Mouse (Mus musculus) gastrocnemius, postnatal 14 days (tissue): ENCODE results near the gene Sit1. TPM values are rescaled to one million over a fixed set of nuclear protein-coding genes. Genes with fewer than 3 reads are reported as not detected.

Experiments
- DNase-seq: peaks from one replicate; pipeline ENCODE4 v3.0.0; 2021; ENCODE audit warnings: mixed read lengths
- intact Hi-C: fragments of 180-260 bp; cut with DNase I; formaldehyde crosslinking; loops from one replicate; pipeline ENCODE4 v1.15.1; 2025; ENCODE audit warnings: low total_unique reads
- long read RNA-seq, 2 experiments: library from polyadenylated mRNA; stranded (forward); transcript quantifications; one replicate each; pipeline ENCODE4 v2.0.0; 2021
- total RNA-seq, 2 experiments: library from RNA; stranded (reverse); gene quantifications; 2 replicates each; pipeline ENCODE4 v1.2.3; 2021

The Sit1 gene
- total RNA-seq = not detected
- long read RNA-seq, experiment 1 = 0 reads
- long read RNA-seq, experiment 2 = 0 reads

- DNase-seq = no peak
- intact Hi-C loops = loop anchor here (5.0 kb wide), 1 partner anchor 46 kb away; no protein-coding TSS in a partner anchor
These were observed at the start of gene Sit1 for GRCm38 (mm10) chr4:43483535-43484091. Gene Sit1, minus strand, starts transcription at chr4:43483734.

DNA sequence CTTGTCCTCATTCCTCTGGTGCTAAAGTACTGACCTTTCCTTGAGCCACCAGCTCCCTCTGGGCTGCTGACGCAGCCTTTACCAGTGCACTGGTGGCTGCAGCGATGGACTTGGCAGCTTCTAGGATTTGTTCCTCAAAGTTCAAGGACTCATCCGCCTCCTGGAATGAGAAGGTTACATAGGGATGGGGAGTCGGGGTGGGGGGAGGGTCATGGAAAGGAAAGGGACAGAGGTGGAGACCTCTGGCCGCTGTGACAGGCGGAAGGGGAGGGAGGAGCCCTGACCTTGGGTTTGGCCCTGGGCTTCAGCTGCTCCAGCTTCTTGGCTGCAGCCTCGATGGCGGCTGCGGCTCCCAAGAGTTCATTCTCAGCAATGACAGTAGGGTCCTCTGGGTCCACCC, 49.7 kb upstream of the Sit1 start:
- intact Hi-C loops = loop anchor here (5.0 kb wide), 1 partner anchor 94 kb away; no protein-coding TSS in a partner anchor

DNA sequence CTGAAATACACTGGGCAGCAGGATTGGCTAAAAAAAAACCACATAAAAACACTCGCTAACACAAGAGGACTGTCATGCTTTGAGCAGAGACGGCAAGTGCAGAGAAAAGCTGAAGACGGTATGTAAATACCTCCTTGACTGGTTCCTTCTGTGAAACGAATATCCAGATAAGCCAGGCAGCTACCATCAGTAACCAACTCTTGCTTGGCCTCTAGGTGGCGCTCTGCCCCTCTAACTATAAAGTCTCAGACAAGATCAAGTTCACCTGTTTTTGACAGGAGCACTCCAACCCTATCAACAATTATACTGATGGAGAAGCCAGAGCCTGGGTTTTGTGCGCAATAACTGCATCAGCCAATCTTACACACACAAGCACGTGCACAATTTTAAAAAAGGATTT, 47.0 kb upstream of the Sit1 start:
- peak; percentile 77 for DNase-seq
- intact Hi-C loops = loop anchor here (5.0 kb wide), 1 partner anchor 97 kb away; no protein-coding TSS in a partner anchor

More for the DNA sequence above, 49.7 kb upstream of the Sit1 start:
- DNase-seq = no peak

- intact Hi-C loops = loop anchor here (5.0 kb wide), 1 partner anchor 97 kb away; no protein-coding TSS in a partner anchor
- peak; percentile 29 for DNase-seq
These were observed 46.6 kb upstream of the Sit1 start for GRCm38 (mm10) chr4:43530081-43530501.

DNA sequence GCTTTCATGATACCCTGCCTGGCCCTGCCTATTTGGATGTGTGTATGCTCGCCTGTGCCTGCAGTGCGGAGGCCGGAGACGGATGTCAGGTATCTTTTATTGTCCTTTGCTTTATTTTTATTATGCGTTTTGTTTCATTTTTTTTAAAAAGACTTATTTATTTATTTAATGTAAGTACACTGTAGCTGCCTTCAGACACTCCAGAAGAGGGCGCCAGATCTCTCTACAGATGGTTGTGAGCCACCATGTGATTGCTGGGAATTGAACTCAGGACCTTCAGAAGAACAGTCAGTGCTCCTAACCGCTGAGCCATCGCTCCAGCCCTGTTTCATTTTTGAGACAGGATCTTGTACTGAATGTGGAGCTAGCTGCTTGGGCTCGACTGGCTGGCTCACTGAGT, 45.0 kb upstream of the Sit1 start:
- no peak for DNase-seq
- intact Hi-C loops = no loop called here

GRCm38 (mm10) chr4:43527880-43528279, 44.3 kb upstream of the Sit1 start:
- intact Hi-C loops = no loop called here
- no peak for DNase-seq

DNA sequence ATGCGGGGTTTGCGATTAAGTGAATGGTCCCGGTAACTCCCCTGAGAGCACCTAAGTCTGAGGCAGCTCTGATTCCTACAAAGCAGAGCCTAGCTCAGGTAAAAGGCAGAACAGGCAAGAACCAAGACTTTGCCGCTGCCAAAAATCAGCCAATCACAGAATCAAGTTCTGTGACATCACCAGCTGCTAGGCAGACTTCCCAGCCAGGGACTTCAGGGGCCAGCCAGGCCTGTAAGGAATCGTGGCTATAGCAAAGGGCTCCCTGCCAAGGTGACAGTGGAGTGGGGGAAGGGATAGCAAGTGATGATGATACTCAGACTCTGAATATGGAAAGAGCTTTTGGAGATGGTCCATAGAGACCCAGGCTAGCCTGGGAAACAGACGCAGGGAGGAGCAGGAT, 36.4 kb upstream of the Sit1 start:
- intact Hi-C loops = no loop called here
- DNase-seq = peak; percentile 87

DNA sequence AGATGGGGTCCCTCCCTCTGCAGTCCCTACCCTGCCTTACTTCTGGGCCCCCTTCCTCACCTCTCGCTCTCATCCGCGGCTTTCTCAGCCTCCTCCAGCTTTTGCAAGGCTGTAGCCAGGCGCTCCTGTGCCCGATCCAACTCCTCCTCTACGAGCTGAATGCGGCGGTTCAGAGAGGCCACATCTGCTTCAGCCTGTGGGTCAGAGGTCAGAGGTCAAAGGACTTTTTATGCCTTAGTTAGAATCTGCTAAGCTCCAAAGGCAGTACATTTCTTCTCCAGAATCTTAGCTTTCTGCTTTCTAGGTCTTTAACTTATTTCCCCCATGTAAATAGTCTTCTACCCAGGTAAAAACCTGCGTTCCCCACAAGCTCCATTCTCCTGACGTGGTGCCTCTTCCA, 36.0 kb upstream of the Sit1 start:
- intact Hi-C loops = no loop called here
- no peak for DNase-seq

- no peak for DNase-seq
- intact Hi-C loops = no loop called here
These were observed 32.5 kb upstream of the Sit1 start for GRCm38 (mm10) chr4:43515764-43516708.

- DNase-seq = no peak
- intact Hi-C loops = no loop called here
These were observed 30.3 kb upstream of the Sit1 start for GRCm38 (mm10) chr4:43513791-43514190.

DNA sequence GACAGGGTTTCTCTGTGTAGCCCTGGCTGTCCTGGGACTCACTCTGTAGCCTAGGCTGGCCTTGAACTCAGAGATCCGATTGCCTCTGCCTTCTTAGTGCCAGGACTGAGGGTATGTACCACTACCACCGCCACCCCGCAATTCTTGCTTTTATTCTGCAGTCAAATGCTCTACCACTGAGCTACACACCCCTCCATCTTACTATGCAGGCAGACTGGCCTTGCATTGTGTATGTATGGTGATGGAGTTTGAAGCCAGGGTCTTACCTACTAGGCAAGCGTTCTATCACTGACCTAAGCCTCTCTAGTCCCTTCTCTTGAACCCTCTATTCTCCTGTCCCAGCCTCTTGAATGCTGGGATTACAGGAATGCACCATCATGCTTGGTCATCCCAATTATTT, 29.8 kb upstream of the Sit1 start:
- intact Hi-C loops = no loop called here
- no peak for DNase-seq

DNA sequence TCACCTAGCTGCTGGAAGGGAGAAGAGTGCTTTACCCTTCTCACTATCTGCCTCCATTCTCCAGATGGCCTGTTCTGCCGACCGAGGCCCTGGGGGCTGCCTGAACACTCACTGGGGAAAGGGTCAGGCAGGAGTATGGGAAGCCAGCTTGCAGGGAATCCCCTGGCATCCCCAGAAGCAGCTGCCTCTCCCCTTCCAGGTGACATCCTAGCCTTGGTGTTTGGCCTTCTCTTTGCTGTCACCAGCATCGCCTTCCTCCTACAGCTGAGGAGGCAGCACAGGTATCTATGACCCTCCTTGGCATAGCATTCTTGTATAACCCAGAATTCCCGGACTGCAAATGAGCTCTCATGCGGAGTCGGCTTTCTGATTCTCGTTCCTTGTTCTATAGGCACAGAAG, 29.1 kb upstream of the Sit1 start:
- no peak for DNase-seq
- intact Hi-C loops = no loop called here

DNA sequence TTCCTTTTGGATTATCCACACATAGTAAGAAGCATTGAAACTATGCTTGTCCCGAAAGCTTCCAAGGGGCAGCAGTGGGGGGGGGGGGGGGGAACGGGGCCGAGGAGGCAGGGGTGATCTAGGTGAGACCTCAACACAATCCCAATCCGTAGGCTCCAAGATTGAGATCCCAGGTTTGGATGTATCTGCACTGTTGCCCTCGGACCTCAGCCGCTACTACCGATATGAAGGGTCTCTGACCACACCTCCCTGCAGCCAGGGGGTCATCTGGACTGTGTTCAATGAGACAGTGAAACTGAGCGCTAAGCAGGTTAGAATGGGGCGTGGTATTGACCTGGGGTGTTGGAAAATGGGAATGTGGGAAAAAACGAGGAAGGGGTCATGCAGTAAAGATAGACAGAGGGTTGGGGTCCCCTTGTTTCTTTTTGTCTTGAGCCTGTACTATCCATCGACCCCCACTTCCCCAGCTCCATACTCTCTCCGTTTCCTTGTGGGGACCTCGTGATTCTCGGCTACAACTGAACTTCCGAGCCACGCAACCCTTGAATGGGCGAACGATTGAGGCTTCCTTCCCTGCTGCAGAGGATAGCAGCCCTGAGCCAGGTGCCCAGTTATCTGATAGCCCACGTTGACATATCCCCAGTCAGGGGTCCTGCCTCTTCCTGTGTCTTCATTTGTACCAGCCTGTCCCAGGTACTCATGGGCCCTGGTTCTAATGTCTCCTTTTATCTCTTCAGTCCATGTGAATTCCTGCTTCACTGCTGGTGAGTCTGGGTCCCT, 28.3 kb upstream of the Sit1 start:
- DNase-seq = no peak

GRCm38 (mm10) chr4:43509109-43509508, 25.6 kb upstream of the Sit1 start:
- DNase-seq = no peak
- intact Hi-C loops = no loop called here

More for the DNA sequence above, 28.3 kb upstream of the Sit1 start:
- intact Hi-C loops = no loop called here

GRCm38 (mm10) chr4:43508666-43508997, 25.1 kb upstream of the Sit1 start:
- DNase-seq = no peak
- intact Hi-C loops = no loop called here

DNA sequence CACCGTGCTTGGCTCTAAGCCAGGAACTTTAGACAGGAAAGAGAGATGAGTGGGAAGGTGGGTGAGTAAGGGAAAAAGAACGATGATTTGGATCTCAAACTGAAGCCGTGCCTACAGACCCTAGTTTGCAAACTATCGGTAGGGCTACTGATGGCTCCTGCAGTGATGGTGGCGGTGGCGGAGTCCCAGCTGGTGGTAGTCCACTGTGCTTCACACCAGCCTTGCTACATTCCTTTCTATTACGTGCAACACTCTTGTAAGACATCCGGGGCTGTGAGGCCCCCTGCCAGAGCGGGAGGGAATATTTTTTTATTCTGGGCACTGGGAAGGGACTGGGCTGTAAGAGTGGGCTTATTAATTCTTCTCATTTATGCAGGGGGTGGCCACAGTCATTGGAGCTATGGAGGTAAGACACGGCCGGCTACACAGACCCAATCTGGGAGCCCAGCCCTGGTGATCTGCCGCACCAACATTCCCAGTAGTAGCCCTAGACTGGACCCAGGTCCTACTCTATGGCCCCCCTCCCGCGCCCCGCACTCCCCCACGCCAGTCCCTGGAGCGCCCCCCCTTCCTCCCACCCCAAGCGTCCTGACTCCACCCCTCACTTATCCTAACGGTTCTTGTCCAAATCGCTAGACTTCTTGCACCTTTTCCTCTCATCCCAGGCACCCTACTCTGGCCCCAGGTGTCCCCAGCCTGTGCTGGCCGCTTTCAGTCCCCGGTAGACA, 24.6 kb upstream of the Sit1 start:
- intact Hi-C loops = no loop called here
- no peak for DNase-seq

- intact Hi-C loops = no loop called here
- DNase-seq = peak; percentile 46
These were observed 23.1 kb upstream of the Sit1 start, which contains the start of gene Car9 for GRCm38 (mm10) chr4:43506536-43507185. Gene Car9, plus strand, starts transcription at chr4:43506966.

- DNase-seq = no peak
- intact Hi-C loops = no loop called here
These were observed 22.5 kb upstream of the Sit1 start for GRCm38 (mm10) chr4:43506074-43506473.

GRCm38 (mm10) chr4:43504269-43504668, 20.7 kb upstream of the Sit1 start:
- no peak for DNase-seq
- intact Hi-C loops = no loop called here
